Mouse (Mus musculus) T-cell, adult 2 months (primary cell): ENCODE data around the gene Ankrd13b.

ENCODE experiments used
- DNase-seq: peaks from one replicate; pipeline ENCODE4 v3.0.0; 2022; ENCODE audit warnings: low spot score

Gene Ankrd13b

DNA sequence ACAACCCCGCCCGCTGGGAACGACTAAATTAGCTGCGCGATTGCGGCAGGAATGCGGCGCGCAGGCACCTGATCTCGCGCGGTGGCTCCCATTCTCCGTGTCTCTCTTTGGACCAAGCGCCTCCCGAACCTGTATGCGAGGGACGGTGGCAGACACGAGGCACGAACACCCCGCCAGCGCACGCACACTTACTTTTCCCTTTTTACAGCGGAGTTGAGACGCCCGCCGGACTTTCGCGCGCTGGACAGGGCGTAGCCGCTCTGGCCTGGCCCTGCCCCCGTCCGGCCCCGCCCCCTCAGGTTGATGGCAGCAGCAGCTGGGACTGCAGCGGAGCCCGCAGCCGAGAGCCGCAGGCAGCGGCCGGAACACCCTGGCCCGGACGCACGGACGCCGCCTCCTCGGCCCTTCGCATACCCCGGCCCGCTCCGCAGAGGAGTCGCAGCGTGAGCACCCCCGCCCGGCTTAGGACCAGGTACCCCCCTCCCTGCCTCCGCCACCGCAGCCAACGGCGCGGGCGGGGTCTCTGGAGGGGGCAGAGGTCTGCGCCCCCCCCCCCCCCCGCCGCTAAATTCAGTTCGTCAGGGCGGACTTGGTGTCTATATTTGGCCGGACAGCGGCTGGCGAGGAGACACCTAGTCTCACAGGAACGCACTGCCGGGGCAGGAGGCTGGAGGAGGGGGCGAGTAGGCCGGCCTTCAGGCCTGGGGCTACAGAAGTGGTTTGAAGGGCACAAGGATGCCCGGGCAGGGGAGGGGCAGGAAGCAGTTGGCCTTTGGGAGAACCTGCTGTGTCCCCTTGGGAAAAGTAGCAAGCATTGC lies 27.0 kb downstream of the Ankrd13b start, which contains the start of gene Coro6:
Gene Coro6, plus strand, starts transcription at position 129 of the 818 bp plus-strand sequence.
- peak; percentile 10 for DNase-seq

DNA sequence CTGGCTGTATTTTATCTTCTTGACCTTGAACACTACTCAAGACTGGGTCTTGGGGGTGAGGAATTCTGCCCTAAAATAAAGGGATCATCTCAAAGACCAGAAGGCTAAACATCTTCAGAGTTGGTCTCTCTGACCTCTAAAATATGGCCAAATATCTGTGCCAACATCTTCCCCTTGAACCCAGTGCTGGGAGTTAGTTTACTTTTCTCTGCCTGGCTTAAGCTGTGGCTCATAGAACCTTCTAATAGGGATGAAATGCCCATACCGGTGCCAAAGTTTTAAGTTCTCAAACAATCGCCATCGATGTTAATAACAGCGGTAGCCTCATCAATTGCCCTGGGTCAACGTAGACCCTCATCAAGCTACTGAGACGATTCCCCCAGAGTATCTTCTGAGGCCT lies 27.6 kb downstream of the Ankrd13b start:
- DNase-seq, result no peak

DNA sequence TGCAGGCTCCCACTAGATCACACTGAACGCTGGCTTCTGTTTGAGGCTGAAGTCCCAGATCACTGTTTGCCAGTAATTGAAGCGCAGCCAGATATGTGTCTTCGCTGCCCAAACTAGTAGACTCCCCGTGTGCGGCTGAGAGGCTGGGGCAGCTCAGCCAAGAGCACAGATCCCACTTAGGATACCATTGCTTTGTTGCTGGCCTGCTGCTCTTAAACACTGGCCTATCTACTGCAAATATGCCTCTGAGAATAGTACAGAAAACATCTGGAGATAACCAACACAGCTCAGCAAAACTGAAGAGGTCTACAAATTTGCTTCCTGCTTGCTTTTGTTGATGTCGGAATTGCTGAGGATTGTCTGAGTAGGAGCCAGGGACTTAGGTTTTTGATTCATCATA lies 32.6 kb downstream of the Ankrd13b start:
- no peak for DNase-seq

DNA sequence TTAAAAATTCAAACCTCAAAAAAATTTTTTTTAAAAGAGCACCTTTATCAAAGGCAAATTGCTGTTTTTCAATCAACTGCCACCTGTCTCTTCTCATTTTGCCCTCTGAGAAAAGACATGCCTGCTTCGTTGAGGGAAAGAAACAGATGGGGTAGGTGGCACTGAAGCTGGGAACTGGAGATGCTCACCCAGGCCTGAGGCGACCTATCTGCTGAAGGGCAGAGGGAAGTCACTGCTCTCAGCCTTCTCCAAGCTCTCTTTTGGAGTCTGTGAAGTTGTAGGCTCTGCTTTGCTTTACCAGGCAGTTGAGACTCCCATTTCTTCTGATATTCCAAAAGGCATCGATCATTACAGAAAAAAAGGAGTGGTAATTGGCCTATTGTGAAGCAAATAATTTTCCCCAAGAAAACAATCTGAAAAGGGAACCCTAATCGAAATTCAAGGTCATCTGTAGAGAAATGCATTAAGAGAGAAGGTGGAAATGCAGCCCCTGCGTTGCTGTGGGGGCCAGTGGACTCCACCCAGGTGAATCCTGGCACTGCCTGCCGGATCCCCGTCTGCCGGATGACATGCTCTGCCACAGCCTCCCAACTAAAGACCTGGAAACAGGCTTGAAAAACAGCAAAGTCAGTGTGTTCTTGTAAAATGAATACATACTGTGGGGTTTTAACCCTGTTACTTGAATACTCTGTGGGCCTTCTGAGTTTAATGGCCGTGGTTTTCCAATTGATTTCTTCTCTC lies 33.5 kb downstream of the Ankrd13b start:
- no peak for DNase-seq

DNA sequence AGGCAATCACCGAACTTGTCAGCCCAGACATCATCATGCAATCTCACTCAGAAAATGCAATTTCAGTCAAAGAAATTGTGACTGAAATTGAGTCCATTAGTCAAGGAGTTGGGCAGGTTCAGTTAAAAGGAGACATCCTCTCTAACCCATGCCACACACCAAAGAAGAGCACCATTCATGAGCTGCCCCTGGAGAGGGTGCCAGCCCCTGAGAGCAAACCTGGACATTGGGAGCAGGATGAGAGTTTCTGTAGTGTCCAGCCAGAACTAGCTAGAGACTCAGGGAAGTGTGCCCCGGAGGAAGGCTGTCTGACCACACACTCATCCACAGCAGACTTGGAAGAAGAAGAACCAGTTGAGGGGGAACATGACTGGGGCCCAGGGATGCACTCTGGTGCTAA lies 36.1 kb downstream of the Ankrd13b start:
- no peak for DNase-seq

DNA sequence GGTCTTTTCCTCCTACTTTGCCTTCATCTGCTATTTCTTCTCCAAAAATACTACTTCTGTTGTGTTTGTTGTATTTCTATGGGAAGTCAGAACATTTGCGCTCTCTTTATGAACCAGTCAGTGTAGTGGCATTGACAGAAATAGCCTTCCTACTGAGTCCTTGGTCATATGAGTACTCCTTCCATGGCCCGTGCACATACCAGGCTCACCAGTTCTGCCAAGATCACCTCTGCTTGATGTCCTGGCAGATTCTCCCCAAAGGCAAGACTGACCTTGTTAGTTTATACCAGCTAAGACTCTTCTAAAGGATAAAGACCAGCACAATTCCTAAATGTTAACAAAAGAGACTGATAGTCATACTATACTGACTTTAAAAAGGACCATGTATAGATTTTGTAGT lies 37.8 kb downstream of the Ankrd13b start:
- no peak for DNase-seq

DNA sequence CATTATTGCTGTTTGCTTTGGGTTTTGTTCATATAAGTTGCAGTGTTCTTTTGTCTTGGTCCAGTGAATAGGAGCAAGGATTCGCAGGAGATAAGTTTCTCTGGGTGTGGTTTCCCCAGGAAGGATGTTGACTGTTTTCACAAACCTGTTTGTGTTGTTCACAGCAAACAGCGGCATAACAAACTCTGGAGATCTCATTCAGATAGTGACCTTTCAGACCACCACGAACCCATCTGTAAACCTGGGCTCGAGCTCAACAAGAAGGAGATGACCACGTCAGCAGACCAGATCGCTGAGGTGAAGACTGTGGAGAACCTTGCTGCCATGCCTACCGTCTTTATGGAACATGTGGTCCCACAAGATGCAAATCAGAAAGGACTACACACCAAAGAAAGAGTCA lies 40.3 kb downstream of the Ankrd13b start:
- DNase-seq, result no peak

DNA sequence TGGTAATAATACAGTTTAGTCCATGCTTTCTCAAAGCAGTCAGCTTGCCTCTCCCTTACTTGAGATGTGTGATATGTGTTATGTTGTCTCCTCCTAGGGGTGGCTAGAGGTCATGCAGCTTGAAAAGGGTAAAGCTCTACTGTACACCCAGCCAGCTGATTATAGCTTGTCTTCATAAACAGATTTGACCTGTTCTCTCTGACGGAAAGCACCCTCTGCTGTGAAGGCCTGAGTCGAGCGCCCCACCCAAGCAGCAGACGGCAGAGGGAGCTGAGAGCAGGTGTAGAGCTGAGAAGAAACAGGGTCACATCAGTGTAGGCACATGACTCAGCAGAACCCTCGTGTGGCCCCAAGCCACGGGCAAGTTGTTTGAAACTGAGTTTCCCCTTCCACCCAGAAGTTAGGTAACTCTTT lies 42.8 kb downstream of the Ankrd13b start:
- peak; percentile 54 for DNase-seq

DNA sequence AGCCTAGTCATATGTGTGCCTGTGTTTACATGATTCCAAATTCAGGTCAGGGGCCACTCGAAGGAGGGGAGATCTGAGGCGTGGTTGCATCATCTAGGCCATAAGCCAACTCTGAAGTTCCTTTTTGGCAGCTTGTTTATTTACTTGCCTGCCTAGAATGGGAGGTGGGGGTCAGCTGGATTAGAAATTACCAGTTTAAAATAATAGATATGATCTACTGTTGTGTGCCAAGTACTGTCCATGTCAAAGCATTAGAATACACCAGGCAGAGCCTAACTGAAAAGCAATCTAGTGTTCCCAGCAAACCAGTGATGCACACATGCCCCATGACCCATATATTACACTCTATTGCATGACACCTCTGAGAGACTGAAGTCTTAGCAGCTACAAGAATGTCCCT lies 44.5 kb downstream of the Ankrd13b start:
- no peak for DNase-seq

DNA sequence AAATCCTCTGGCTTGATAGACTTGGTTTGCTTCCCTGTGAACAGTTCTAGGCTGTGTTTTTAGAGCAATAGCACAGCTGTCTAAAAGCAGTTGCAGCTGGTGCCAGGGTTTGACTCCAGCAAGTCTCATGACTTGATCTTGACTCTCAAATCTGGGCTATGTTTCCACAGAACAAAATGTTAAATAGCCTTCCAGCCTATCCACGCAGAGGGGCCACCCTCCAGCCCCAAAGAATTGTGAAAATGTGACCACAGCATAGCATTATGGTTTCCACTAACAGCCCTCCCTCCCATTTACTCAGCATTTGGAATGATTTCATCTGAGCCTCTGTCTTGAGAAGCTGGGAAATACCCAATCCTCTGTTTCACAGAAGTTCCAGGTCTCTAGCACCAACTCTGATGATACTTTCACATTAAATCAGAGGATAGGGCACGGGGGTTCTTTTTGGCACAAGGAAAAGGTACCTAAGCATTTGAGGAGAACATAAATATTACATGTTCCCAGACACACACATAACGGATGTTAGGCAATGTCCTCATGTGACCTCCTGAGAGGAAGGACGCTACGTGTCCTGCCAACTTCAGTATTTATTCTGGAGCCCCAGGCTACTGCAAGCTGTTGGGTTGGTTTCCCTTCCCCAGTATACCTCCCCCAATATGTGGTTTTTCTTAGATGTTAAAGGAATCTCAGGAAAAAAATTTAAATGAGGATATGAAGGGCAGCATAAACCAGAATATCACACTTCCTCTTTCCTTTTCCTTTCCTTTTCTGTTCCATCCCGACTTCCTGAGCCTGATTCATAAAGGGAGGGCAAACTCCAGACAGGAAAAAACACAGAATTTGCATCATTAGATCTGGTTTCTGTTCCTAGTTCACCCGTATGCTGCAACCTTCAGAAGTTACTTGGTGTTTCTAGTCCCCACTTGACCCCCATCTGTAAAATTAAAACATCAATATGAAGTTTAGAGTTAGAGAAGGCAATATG lies 47.0 kb downstream of the Ankrd13b start:
- DNase-seq, result no peak

DNA sequence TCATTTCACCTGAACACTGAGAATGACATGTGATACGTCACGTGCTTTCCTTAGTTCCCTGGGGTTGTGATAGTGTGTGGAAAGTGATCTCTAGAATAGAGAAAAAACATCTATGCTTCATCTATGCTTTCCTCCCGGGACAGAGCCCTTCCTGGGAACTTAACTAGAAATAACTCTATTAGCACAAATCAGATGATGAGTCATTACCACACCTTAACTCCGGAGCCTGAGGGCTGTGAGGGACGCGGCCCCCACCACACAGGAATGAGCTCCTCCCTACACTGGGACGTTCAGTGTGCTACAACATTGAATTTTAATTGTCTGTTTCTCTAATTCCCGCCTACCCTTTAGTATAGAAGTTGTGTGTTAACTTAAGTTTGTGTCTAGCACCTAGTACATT lies 48.5 kb downstream of the Ankrd13b start:
- DNase-seq, result no peak

DNA sequence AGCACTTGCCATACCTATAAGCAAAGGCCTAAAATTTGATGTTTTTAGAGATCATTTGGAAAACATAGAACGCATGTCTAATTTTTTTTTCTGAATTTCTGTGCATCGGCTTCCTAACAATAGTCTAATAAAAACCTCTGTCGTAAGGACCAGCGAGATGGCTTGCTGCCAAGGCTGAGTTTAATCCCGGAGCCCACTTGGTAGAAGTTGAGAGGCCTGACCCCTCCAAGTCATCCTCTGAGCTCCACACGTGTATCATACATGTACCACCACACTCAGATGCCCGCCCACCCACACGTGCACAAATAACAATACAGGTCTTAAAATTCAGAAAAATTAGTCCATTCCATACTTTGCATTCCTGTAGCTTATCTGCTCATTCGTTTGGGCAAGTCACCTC lies 49.4 kb downstream of the Ankrd13b start:
- no peak for DNase-seq

DNA sequence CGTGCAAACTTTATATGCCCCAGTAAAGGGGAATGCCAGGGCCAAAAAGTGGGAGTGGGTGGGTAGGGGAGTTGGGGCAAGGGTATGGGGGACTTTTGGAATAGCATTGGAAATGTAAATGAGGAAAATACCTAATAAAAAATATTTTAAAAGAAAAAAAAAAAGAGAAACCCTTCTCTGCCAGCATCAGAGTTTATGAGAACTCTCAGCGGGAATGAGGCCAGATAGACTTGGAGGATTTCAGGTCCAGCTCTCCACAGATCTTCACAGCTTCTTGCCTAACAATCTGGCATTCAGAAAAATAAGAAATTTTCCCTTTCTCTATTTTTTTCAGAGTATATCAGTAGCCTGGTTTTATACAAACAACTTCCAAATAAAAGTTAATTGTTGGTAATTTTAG lies 52.5 kb downstream of the Ankrd13b start:
- no peak for DNase-seq

DNA sequence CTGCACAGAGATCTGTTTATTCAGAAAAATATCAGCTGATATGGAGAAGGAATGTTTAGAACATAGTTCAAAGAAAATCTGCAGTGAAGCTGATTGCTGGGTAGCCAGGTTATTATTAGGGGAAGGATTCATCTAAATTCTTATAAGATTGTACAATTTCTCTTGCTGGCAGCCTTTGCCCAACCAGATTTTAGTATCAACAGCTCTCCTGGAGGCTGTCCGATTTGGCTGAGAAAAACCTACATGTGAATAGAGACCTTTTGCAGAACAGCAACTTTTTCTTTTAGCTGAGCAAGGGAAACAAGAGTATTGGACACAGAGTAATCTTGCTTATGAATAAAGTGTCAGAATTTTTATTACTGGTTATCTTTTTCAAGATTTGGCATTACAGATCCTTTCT lies 61.0 kb downstream of the Ankrd13b start:
- DNase-seq, result no peak

DNA sequence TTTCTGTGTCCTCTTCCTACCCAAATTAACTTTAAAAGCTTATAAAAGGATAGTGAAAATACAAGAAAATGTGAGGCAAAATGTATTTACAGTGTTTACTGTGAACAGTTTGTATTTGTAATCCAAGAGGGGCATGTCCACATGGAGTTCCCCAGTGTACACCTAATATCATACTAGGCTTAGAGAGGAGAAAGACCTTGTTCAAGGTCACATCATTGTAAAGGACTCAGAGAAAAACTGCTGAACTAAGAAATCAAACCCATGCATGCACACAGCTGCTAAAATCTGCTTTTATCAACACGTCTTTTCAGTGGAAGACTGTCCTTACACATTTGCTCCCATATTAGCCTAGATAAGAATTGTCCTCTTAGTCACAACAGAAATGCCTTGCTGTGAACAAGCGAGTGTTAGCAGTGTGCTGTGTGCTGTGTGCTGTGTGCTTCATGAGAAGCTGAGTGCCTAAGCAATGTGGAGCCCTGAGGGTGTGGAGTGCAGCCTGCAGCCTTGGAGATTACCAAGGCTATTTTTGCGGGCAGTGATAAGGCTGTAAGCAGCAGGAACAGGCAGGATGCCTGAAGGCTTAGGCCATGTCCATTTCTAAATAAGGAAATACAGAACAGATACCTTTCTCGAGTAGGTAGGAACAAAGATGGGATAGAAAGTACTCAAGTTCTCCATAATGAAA lies 66.2 kb downstream of the Ankrd13b start:
- no peak for DNase-seq
